Mouse (Mus musculus) intestine, embryonic 16.5 days (tissue): ENCODE results near the gene Prss50. TPM values are rescaled to one million over a fixed set of nuclear protein-coding genes. Genes with fewer than 3 reads are reported as not detected.
A peak's percentile ranks its signal among the peaks of the same experiment; 100 is the strongest.

Source experiments
- ATAC-seq: fragments of 200-750 bp; cut with Nextera tagmentation; 2 replicates; pipeline ENCODE4 v1.8.0; 2017; ENCODE audit warnings: moderate TSS enrichment, moderate library complexity
- H3K27ac ChIP-seq: fragments of 300-500 bp; sonication (generic); 2 replicates; pipeline ENCODE4 v1.5.1; 2014; ENCODE audit warnings: mild to moderate bottlenecking, low read length
- H3K27me3 ChIP-seq: fragments of 300-500 bp; sonication (generic); replicated peaks from 2 replicates; pipeline ENCODE4 v1.6.1; 2014; ENCODE audit warnings: low read length, control low read depth, mixed read lengths; ENCODE audit not compliant: control insufficient read depth, insufficient read depth
- H3K36me3 ChIP-seq: fragments of 300-500 bp; sonication (generic); 2 replicates; pipeline ENCODE4 v1.6.1; 2014; ENCODE audit warnings: low read length, control low read depth; ENCODE audit not compliant: control insufficient read depth, insufficient read depth
- H3K4me1 ChIP-seq: fragments of 300-500 bp; sonication (generic); 2 replicates; pipeline ENCODE4 v1.6.1; 2014; ENCODE audit warnings: low read length, control low read depth, mixed read lengths; ENCODE audit not compliant: control insufficient read depth, insufficient read depth
- H3K4me2 ChIP-seq: fragments of 300-500 bp; sonication (generic); 2 replicates; pipeline ENCODE4 v1.6.1; 2014; ENCODE audit warnings: low read depth, low read length, control low read depth
- H3K4me3 ChIP-seq: fragments of 300-500 bp; sonication (generic); 2 replicates; pipeline ENCODE4 v1.5.1; 2014; ENCODE audit warnings: mild to moderate bottlenecking, low read length
- H3K9ac ChIP-seq: fragments of 300-500 bp; sonication (generic); 2 replicates; pipeline ENCODE4 v1.6.1; 2014; ENCODE audit warnings: low read depth, low read length
- H3K9me3 ChIP-seq: fragments of 300-500 bp; sonication (generic); 2 replicates; pipeline ENCODE4 v1.6.1; 2016; ENCODE audit warnings: low read length, control low read depth; ENCODE audit not compliant: control insufficient read depth
- WGBS: fragments of 180-500 bp; shearing (Covaris S2); extraction: QIAGEN DNeasy Blood & Tissue Kit; methylation state at CpG from one replicate; pipeline ENCODE4 v1.1.7; 2014; 5-methylcytosine and 5-hydroxymethylcytosine counted together
- polyA plus RNA-seq: library from polyadenylated mRNA; unstranded; fragments of >200 nt; fragmentation: Nextera tagmentation; extraction: Ambion mirVana; gene quantifications from 2 replicates; pipeline ENCODE4 v1.2.1, GENCODE M21; 2015

Prss50 gene
- polyA plus RNA-seq, 1 experiment from 2014 or later, result 0.61 TPM

DNA sequence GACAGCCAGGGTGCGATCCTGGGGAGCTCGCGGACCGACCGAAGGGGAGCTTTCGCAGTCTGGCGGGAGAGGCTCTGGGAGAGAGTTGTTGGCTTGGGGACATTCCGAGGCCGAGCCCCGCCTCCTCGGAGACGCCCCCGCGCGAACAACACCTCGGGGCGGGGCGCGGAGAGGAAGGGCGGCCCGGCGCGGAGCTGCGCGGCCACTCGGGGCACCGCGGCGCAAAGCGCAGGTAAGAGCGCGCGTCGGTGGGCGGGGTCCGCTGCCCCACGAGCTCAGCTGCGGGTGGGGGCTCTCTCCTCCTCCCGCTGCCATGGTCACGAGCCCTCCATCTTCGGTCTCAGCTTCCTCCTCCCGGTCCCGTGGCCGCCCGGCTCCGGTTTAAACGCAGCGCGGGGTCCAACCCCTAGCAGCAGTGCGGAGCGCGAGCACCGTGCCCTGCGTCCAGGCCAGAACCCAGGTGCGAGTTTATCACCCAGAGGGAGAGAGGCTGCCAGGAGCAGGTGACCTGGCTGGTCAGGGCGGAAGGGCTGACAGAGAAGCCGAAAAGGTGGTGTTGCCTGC is 22.3 kb downstream of the Prss50 start, which contains the start of gene Tmie:
Tmie (minus strand) TSS at position 116 of the 564 bp plus-strand sequence.
- Histone ChIP-seq H3K4me3 (peak within 1 kb of the TSS; percentile 68), H3K4me1 (peaks cover 24% of the 10 kb centered on the region), H3K9ac (peak within 1 kb of the TSS; percentile 70), H3K9me3 (no peaks in the 10 kb centered on the region), H3K27me3 (no peaks in the 10 kb centered on the region), H3K36me3 (no peaks in the 10 kb centered on the region), H3K4me2 (peak within 1 kb of the TSS; percentile 86), H3K27ac (peak within 1 kb of the TSS; percentile 70)
- WGBS, result under 1% methylated on average over 48 of the region's 57 CpGs
- ATAC-seq, result peak; percentile 84

DNA sequence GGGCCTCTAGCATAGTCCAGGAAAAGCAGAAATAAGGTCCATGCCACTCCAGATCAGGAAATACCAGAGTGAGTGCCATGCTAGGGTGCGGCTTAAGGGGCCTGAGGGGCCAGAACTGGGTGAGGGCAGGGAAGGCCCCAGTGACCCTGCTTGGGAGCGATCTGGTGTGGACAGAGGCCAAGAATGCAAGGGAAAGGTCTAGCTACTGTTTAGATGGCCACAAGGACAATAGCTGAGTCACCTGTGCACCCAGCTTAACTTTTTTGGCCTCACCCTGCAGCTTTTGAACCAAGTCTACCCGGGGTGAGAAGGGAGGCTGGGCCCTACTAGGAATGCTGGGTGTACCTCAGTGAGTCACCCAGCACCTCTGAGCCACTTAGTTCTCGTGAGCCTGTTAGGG is 23.0 kb downstream of the Prss50 start:
- Histone ChIP-seq H3K9me3 (no peaks in the 10 kb centered on the region), H3K27ac (peak overlapping the region; percentile 70), H3K4me1 (peaks cover 20% of the 10 kb centered on the region), H3K36me3 (no peaks in the 10 kb centered on the region), H3K4me2 (peak overlapping the region; percentile 86), H3K4me3 (peak overlapping the region; percentile 68), H3K9ac (peak overlapping the region; percentile 70), H3K27me3 (no peaks in the 10 kb centered on the region)
- ATAC-seq, result peak; percentile 34
- 59% methylated on average over 4 of the region's 4 CpGs for WGBS

- 69% methylated on average over 7 of the region's 7 CpGs for WGBS
- ATAC-seq, result no peak
- H3K4me3 ChIP-seq, result no peak overlapping the region
- H3K4me1 ChIP-seq, result peaks cover 20% of the 10 kb centered on the region
- H3K9ac ChIP-seq, result no peak overlapping the region
- no peaks in the 10 kb centered on the region for H3K27me3 ChIP-seq
- H3K4me2 ChIP-seq, result no peak overlapping the region; the same call in 1 of the 2 replicates
- H3K36me3 ChIP-seq, result no peaks in the 10 kb centered on the region
- no peak overlapping the region for H3K27ac ChIP-seq
- no peaks in the 10 kb centered on the region for H3K9me3 ChIP-seq
Measured at GRCm38 (mm10) chr9:110881953-110882352, 24.2 kb downstream of the Prss50 start.

DNA sequence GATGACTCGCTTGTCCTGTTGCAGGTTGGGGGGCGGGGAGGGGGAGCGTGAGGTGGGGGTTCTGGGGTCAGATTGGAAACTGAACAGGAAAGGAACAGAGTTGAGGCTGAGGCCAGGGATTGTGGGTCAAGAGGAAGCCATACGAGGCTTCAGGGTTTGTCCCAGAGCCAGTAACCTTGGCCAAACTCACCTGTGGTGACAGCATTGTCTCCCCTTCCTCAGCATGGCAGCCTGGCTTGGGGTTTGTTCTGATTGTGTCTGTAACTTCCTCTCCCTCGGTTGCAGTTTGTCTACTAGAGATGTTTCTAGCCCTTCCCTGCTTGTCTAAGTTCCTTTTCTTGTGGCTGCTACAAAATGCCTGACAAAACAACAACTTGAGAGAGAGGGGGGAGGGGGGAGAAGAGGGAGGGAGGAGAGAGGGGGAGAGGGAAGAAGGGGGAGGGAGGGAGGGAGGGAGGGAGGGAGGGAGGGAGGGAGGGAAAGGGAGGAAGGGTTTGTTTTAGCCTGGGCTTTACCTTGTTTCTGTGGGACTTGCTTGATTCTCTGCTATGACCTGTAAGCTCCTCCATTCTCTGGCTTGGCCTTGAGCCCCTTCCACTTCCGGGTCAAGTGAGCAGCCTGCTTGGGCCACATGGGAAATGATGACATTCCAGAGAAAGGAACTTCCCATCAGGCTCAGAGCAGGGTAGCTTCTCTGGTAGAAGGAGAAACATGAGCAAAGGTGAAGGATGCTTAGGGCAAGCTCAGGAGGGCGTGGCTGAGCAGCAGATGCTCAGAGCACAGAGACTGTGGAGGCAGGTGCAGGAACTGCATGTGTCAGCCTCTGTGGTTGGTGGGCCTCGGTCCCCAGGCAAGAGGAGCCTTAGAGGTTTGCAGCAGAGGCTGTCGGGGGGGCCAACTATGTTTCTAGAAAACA is 29.9 kb downstream of the Prss50 start:
- Histone ChIP-seq H3K9me3 (no peaks in the 10 kb centered on the region), H3K9ac (no peak overlapping the region), H3K4me1 (peaks cover 24% of the 10 kb centered on the region), H3K4me3 (no peak overlapping the region), H3K27ac (no peak overlapping the region), H3K27me3 (no peaks in the 10 kb centered on the region), H3K36me3 (no peaks in the 10 kb centered on the region), H3K4me2 (no peak overlapping the region)
- ATAC-seq, result no peak
- WGBS, result 60% methylated on average over 9 of the region's 9 CpGs

- no peak for ATAC-seq
- H3K36me3 ChIP-seq, result no peaks in the 10 kb centered on the region
- no peak overlapping the region for H3K4me3 ChIP-seq
- H3K27me3 ChIP-seq, result no peaks in the 10 kb centered on the region
- no peak overlapping the region for H3K27ac ChIP-seq
- no peak overlapping the region for H3K4me2 ChIP-seq
- H3K9ac ChIP-seq, result no peak overlapping the region
- no peaks in the 10 kb centered on the region for H3K9me3 ChIP-seq
- peaks cover 24% of the 10 kb centered on the region for H3K4me1 ChIP-seq
- WGBS, result 94% methylated on average over 14 of the region's 14 CpGs
Measured at GRCm38 (mm10) chr9:110888935-110889334, 31.2 kb downstream of the Prss50 start.

DNA sequence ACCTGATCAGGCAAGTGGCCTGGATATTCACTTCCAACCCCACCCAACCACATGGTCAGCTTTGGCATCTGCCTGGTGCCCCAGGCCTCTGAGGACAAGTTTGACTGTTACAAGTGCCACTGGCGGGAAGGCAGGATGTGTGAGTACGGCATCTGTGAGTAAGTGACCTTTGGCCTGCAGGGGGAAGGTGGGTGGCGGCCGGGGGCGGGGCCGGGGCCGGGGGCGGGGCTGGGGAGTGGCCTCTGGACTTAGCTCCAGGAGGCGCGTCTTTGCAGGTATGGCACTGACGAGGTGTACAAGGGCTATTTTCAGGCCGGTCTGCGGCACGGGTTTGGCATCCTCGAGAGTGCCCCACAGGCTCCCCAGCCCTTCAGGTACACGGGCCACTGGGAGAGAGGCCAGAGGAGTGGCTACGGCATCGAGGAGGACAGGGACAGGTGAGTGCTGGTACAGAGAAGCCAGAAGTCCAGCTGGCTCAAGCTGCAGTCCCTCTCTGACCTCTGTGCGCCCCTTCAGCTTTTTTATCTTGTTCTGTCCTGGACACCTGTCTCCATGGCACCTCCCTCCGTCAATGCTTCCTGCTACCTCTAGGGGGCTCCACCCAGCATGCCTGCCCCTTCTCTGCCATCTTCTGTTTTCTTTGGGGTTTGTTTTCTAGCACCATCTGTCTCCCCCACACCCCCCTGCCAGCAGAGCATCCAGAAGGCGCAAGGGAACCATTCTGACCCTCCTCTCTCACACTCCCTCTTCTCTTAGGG is 32.4 kb downstream of the Prss50 start:
- ATAC-seq, result peak; percentile 83
- no peaks in the 10 kb centered on the region for H3K9me3 ChIP-seq
- H3K36me3 ChIP-seq, result 0 out of 2 replicates have a peak, but pooled peaks cover 1% of the 10 kb centered on the region
- H3K4me1 ChIP-seq, result peaks cover 24% of the 10 kb centered on the region
- H3K27ac ChIP-seq, result peak overlapping the region; percentile 48
- WGBS, result 11% methylated on average over 21 of the region's 21 CpGs
- H3K4me2 ChIP-seq, result peak overlapping the region; percentile 39; the same call in 1 of the 2 replicates
- no peaks in the 10 kb centered on the region for H3K27me3 ChIP-seq
- 0 out of 2 replicates have a peak overlapping the region, but pooled peaks have one; percentile 7 for H3K4me3 ChIP-seq
- H3K9ac ChIP-seq, result peak overlapping the region; percentile 53; the same call in 1 of the 2 replicates

DNA sequence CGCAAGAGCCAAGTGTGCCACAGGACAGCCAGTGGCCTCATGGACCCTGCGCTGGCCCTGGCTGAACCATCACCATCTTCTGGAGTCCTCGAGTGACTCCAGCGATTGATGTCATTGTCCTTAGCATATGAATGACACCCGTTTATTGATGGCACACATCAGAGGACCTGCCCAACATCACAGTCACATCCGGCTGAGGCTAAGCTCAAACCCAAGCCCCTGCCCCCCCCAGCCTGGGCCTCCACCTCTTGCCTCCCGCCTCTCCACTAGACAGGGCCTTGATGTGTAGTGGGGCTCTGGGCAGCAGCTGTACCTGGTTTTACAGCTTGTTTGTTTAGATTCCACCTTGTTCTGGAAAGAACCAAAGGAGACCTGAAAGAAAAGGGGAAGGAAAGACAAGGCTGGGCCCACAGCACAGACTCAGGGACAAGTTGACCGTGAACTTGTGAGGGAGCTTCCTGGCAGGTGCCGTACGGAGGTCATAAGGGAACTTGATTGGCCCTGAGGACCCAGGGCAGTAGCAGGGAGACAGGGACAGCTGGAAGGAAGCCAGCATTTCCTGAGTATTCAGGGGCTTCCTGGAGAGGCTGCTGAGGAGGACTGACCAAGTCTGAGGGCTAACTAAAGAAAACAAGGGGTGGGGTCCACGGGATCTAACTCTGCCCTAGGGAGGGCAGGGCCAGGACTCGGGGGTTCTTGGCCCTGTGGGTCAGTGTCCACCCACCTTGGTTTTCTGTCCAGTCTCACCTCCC is 33.5 kb downstream of the Prss50 start:
- no peaks in the 10 kb centered on the region for H3K27me3 ChIP-seq
- no peak for ATAC-seq
- WGBS, result 68% methylated on average over 12 of the region's 12 CpGs
- no peak overlapping the region for H3K27ac ChIP-seq
- H3K36me3 ChIP-seq, result 0 out of 2 replicates have a peak, but pooled peaks cover 3% of the 10 kb centered on the region
- no peaks in the 10 kb centered on the region for H3K9me3 ChIP-seq
- no peak overlapping the region for H3K4me3 ChIP-seq
- H3K9ac ChIP-seq, result 0 out of 2 replicates have a peak overlapping the region, but pooled peaks have one; percentile 19
- H3K4me1 ChIP-seq, result peaks cover 24% of the 10 kb centered on the region
- H3K4me2 ChIP-seq, result no peak overlapping the region

- Histone ChIP-seq H3K27ac (no peak overlapping the region), H3K4me3 (no peak overlapping the region), H3K4me2 (no peak overlapping the region), H3K27me3 (no peaks in the 10 kb centered on the region), H3K4me1 (peaks cover 24% of the 10 kb centered on the region), H3K9ac (no peak overlapping the region), H3K9me3 (no peaks in the 10 kb centered on the region), H3K36me3 (0 out of 2 replicates have a peak, but pooled peaks cover 3% of the 10 kb centered on the region)
- 86% methylated on average over 3 of the region's 3 CpGs for WGBS
- no peak for ATAC-seq
Measured at GRCm38 (mm10) chr9:110892552-110892951, 34.8 kb downstream of the Prss50 start.
